Mouse (Mus musculus) ES-CJ7 (cell line): ENCODE measurements around the gene Arhgap28.

Experiments
- DNase-seq: peaks from one replicate; pipeline ENCODE4 v3.0.0; 2011; ENCODE audit warnings: low read depth, low spot score

Arhgap28 gene

GRCm38 (mm10) chr17:68003741-68004560 lies at the start of gene Arhgap28:
TSS of gene Arhgap28 (minus strand) at chr17:68004120.
- DNase-seq = peak; percentile 99

GRCm38 (mm10) chr17:68046341-68046675 lies 42.4 kb upstream of the Arhgap28 start:
- no peak for DNase-seq

GRCm38 (mm10) chr17:68045655-68046340 lies 41.9 kb upstream of the Arhgap28 start:
- no peak for DNase-seq

GRCm38 (mm10) chr17:68042377-68042776 lies 38.5 kb upstream of the Arhgap28 start:
- DNase-seq = no peak

GRCm38 (mm10) chr17:68037011-68037410 lies 33.1 kb upstream of the Arhgap28 start:
- DNase-seq = no peak

- DNase-seq = no peak
Observed at GRCm38 (mm10) chr17:68029495-68029894, 25.6 kb upstream of the Arhgap28 start.

GRCm38 (mm10) chr17:68028519-68028918 lies 24.6 kb upstream of the Arhgap28 start:
- DNase-seq = no peak

- no peak for DNase-seq
Observed at GRCm38 (mm10) chr17:68024327-68024726, 20.4 kb upstream of the Arhgap28 start.

GRCm38 (mm10) chr17:68019466-68020065 lies 15.6 kb upstream of the Arhgap28 start:
- no peak for DNase-seq

- no peak for DNase-seq
Observed at GRCm38 (mm10) chr17:68017095-68017494, 13.2 kb upstream of the Arhgap28 start.

- DNase-seq = no peak
Observed at GRCm38 (mm10) chr17:68011606-68012005, 7.7 kb upstream of the Arhgap28 start.

- no peak for DNase-seq
Observed at GRCm38 (mm10) chr17:68010041-68010440, 6.1 kb upstream of the Arhgap28 start.

- no peak for DNase-seq
Observed at GRCm38 (mm10) chr17:68004581-68005330, 836 bp upstream of the Arhgap28 start.

GRCm38 (mm10) chr17:68002608-68003595 lies 1.0 kb downstream of the Arhgap28 start:
- DNase-seq = no peak

GRCm38 (mm10) chr17:67999801-68000200 lies 4.1 kb downstream of the Arhgap28 start:
- no peak for DNase-seq

- DNase-seq = no peak
Observed at GRCm38 (mm10) chr17:67996769-67997155, 7.2 kb downstream of the Arhgap28 start.

- peak; percentile 26 for DNase-seq
Observed at GRCm38 (mm10) chr17:67996097-67996768, 7.7 kb downstream of the Arhgap28 start.

- no peak for DNase-seq
Observed at GRCm38 (mm10) chr17:67995277-67995819, 8.6 kb downstream of the Arhgap28 start.

GRCm38 (mm10) chr17:67994861-67995260 lies 9.1 kb downstream of the Arhgap28 start:
- no peak for DNase-seq
